Mouse (Mus musculus) heart, adult 2 months (tissue): ENCODE results near the gene Tenm3.

Experiments used
- CTCF ChIP-seq: fragments of 200-600 bp; IDR thresholded peaks from 2 replicates; pipeline ENCODE4 v1.8.1; 2022; ENCODE audit warnings: antibody characterized with exemption, mild to moderate bottlenecking, moderate library complexity
- POLR2A ChIP-seq: fragments of 200-500 bp; IDR thresholded peaks from 2 replicates; pipeline ENCODE4 v1.6.1; 2011; ENCODE audit warnings: mild to moderate bottlenecking, low read depth, low read length, control low read depth; ENCODE audit not compliant: insufficient read depth

GRCm38 (mm10) chr8:48751965-48752364 lies 91.8 kb downstream of the Tenm3 start:
- no peak for TF ChIP-seq POLR2A
- no peak for TF ChIP-seq CTCF
